27 mouse cellular contexts compared by ENCODE assay signal in the genomic region with DNA sequence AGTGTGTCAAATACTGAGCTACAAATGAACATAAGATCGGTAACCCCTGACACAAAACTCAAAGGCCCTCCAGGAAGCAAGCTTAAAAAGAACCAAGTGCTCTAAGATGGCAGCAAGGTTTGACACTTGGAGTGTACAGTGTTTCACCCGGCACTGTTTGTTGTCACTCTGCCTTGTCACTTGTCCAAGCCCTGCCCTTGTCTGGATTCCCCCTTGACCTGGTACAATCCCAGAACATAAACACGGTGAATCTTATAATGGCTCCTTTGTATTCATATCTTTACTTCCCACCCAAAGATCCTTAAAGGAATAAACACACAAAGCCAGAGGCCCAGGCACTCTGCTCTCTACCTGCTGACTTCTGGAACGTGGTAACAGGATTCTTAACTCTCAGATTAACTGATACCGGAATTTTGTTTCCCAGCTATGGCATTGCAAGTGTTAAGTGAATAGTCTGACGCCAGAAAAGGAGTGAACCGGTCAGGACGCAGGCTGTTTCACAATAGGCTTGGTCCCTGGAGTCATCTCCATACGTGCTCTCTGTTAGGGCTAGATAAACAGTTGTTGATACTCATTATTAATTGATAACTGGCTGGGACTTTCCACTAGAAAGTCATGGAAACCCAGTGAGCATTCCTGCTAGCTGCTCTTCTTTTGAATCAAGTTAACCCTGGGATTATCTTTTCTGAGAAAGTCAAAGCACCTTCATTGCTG.
DNase-seq lines count a peak whose midpoint lies in the region; ATAC-seq lines count a peak whose summit lies in the region.
"Had no signal": no experiment of that assay in that cellular context is flagged by ENCODE, and none has a peak within 500 bp of the region (broad histone marks: within the 10 kb centered on the region; RNA-seq: fewer than 3 reads in every experiment).

No protein-coding gene starts in this region.

- H3K9me3 ChIP-seq in lung, embryonic 15.5 days, result no peaks in the 10 kb centered on the region
- H3K9me3 ChIP-seq: embryonic facial prominence, embryonic 12.5 days; forebrain, embryonic 12.5 days; G1E; heart, embryonic 13.5 days; hindbrain, embryonic 12.5 days; limb, embryonic 10.5 days; liver, embryonic 13.5 days; midbrain, embryonic 12.5 days; neural tube, embryonic 12.5 days had no signal

- H3K9ac ChIP-seq in lung, embryonic 15.5 days, result no peak overlapping the region
- H3K9ac ChIP-seq: embryonic facial prominence, embryonic 12.5 days; forebrain, embryonic 12.5 days; heart, embryonic 13.5 days; hindbrain, embryonic 12.5 days; liver, embryonic 13.5 days; midbrain, embryonic 12.5 days; neural tube, embryonic 12.5 days had no signal

- H3K27ac ChIP-seq in lung, embryonic 15.5 days, result 0 out of 2 replicates have a peak overlapping the region, but pooled peaks have one; percentile 1
- H3K27ac ChIP-seq: embryonic facial prominence, embryonic 12.5 days; forebrain, embryonic 12.5 days; heart, adult 2 months; heart, embryonic 13.5 days; hindbrain, embryonic 12.5 days; limb, embryonic 10.5 days; liver, embryonic 13.5 days; midbrain, embryonic 12.5 days; neural tube, embryonic 12.5 days had no signal

- no peaks in the 10 kb centered on the region for H3K36me3 ChIP-seq in lung, embryonic 15.5 days
- H3K36me3 ChIP-seq: embryonic facial prominence, embryonic 12.5 days; forebrain, embryonic 12.5 days; G1E; heart, embryonic 13.5 days; hindbrain, embryonic 12.5 days; limb, embryonic 10.5 days; liver, embryonic 13.5 days; midbrain, embryonic 12.5 days; neural tube, embryonic 12.5 days had no signal

- 24% methylated on average over 9 of the region's 9 CpGs for WGBS in lung, embryonic 15.5 days

- no peak overlapping the region for H3K4me2 ChIP-seq in lung, embryonic 15.5 days
- H3K4me2 ChIP-seq: embryonic facial prominence, embryonic 12.5 days; forebrain, embryonic 12.5 days; heart, embryonic 13.5 days; hindbrain, embryonic 12.5 days; liver, embryonic 13.5 days; midbrain, embryonic 12.5 days; neural tube, embryonic 12.5 days had no signal

- H3K4me1 ChIP-seq in lung, embryonic 15.5 days, result peaks cover 44% of the 10 kb centered on the region

- no peaks in the 10 kb centered on the region for H3K27me3 ChIP-seq in lung, embryonic 15.5 days
- H3K27me3 ChIP-seq: CH12.LX; embryonic facial prominence, embryonic 12.5 days; heart, embryonic 13.5 days; hindbrain, embryonic 12.5 days; neural tube, embryonic 12.5 days had no signal

- intact Hi-C loops in heart, postnatal 36 days (cut with DNase I), result no loop called here
- intact Hi-C loops in left cerebral cortex, postnatal 4 days (cut with DNase I), result no loop called here

- no peak for ATAC-seq in lung, embryonic 15.5 days (ENCODE audit: borderline replicate concordance, extremely low read depth, low FRiP score, low TSS enrichment)

- peak; percentile 57 for DNase-seq in heart, adult 11 months
- DNase-seq in heart, postnatal 36 days, result no peak
- DNase-seq in lung, postnatal 14 days, result no peak
- DNase-seq in adipocyte (ENCODE audit: low spot score), result peak; percentile 60
- peak; percentile 52 for DNase-seq in lung, postnatal 10 days
- DNase-seq in left cerebral cortex, postnatal 4 days, result no peak
- DNase-seq: B cell, adult 2 months; cerebellum, adult 2 months; cerebellum, postnatal 25 days; gastrocnemius, postnatal 25 days; heart, adult 2 months; heart, postnatal 14 days; kidney, adult 8-10 months; kidney, postnatal 14 days; liver, embryonic 13.5 days; right cerebral cortex, postnatal 14 days; thymus, postnatal 25 days had no signal

- H3K4me3 ChIP-seq in lung, embryonic 15.5 days, result no peak overlapping the region
- H3K4me3 ChIP-seq: embryonic facial prominence, embryonic 12.5 days; forebrain, embryonic 12.5 days; heart, adult 2 months; heart, embryonic 13.5 days; hindbrain, embryonic 12.5 days; limb, embryonic 10.5 days; liver, embryonic 13.5 days; midbrain, embryonic 12.5 days; neural tube, embryonic 12.5 days had no signal

Comparison
In these comparisons a context has a peak if more than half of its experiments do, and no peak if none do; other contexts are left out.
1. DNase-seq: peak in heart, adult 11 months (single experiment), adipocyte (single experiment) and lung, postnatal 10 days (single experiment); none in heart, postnatal 36 days (0 of 2), lung, postnatal 14 days (single experiment) and left cerebral cortex, postnatal 4 days (single experiment).